Mouse (Mus musculus) lung, adult 18-20 months (tissue): ENCODE measurements around the gene Plin5.

ENCODE experiments used
- DNase-seq, 2 experiments: peaks; one replicate each; pipeline ENCODE4 v3.0.0; 2022; ENCODE audit warnings: mixed read lengths in 2 of 2

The Plin5 gene

DNA sequence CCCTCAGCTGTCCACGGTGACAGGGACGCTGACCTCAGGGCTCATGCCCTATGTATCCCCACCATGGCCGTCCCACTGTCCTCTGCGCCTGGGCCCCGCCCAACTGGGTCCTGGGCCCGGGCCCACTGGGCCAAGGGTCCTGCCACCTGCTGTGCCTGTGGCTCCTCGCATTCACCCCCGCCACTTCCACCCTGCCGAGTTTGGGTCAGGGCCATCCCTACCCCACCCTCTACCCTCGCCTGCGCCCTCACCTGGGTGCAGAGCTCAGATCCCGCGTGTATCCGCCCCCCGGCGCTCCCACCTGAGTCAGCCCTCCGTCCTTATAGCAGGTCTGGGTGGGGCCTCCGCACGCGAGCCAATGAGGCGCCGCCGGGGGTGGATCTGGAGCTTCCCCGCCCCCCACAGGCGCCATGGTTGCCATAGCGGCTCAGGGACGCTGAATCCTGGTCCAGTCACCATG is at the start of gene Plin5:
Gene Plin5 (minus strand): TSS at position 346 of the 460 bp plus-strand sequence.
- peak; percentile 66 to 76 for DNase-seq

GRCm38 (mm10) chr17:56165671-56166070 is 48.3 kb upstream of the Plin5 start:
- DNase-seq, result no peak

- no peak for DNase-seq
Observed at GRCm38 (mm10) chr17:56164510-56164909, 47.1 kb upstream of the Plin5 start.

DNA sequence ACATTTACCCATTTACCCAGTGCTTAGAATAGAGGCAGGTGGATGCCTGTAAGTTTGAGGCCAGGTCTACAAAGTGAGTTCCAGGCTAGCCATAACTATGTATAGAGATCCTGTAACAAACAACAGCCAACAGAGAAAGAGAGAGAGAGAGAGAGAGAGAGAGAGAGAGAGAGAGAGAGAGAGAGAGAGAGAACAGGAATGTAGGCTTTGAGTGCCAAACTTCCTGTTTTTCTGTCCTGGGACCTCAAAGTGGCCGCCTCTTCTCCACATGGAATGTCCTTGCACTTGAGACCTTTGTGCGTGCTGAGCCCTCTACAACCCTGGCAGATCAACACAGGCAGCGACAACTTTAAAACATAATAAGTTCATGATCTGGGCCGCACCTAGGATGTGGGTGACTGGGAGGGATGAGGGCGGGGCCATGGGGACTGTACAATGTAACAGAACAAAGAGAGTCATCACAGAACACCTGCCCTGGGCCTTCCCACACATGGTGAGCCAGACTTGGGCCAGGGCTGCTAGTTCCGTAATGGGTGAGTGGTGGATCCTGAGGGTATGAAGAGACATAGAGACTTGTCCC is 46.2 kb upstream of the Plin5 start:
- peak in 1 of 2 experiments; percentile 35 for DNase-seq

- DNase-seq, result peak; percentile 97
Observed at GRCm38 (mm10) chr17:56162231-56162774, 44.9 kb upstream of the Plin5 start, which contains the start of gene Tnfaip8l1. Gene Tnfaip8l1 (plus strand): TSS chr17:56162477.

DNA sequence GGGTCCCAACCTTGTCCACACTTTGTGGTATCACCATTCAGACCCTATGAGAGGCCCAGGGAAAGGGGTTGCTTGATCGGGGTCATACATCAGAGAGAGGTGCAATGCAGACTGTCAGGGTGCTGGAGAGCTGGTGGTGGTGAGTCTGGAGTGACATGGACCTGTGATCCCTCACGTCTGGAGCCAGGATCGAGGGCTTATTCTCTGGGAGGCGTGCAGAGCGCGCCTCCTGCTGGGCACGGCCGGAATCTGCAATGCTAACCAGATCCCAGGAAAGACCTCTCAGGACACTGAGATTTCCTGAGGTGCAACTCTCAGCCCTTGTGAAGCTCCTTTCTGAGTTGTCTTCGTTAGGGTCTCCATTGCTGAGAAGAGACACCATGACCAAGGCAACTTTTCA is 42.3 kb upstream of the Plin5 start:
- peak; percentile 37 to 61 for DNase-seq

- DNase-seq, result peak; percentile 85 to 88
Observed at GRCm38 (mm10) chr17:56153643-56154042, 36.2 kb upstream of the Plin5 start.

DNA sequence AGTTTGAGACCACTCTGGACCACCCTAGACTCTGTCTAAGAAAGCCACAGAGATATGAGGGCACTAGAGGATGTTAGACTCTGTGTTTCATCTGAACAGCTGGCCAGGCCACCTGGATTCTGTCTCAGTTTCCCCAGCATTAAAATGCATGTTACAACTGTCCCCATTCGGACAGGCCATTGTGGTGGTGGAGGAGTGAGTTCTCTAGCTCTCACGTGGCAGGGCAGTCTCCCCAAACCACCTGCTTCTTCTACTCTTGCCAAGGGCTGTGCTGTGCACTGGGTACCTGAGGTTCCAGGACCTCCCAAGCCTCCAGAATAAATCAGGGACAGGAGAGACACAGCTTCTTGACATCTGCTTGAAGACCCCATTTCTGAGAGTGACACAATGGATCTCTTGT is 32.5 kb upstream of the Plin5 start:
- no peak for DNase-seq

DNA sequence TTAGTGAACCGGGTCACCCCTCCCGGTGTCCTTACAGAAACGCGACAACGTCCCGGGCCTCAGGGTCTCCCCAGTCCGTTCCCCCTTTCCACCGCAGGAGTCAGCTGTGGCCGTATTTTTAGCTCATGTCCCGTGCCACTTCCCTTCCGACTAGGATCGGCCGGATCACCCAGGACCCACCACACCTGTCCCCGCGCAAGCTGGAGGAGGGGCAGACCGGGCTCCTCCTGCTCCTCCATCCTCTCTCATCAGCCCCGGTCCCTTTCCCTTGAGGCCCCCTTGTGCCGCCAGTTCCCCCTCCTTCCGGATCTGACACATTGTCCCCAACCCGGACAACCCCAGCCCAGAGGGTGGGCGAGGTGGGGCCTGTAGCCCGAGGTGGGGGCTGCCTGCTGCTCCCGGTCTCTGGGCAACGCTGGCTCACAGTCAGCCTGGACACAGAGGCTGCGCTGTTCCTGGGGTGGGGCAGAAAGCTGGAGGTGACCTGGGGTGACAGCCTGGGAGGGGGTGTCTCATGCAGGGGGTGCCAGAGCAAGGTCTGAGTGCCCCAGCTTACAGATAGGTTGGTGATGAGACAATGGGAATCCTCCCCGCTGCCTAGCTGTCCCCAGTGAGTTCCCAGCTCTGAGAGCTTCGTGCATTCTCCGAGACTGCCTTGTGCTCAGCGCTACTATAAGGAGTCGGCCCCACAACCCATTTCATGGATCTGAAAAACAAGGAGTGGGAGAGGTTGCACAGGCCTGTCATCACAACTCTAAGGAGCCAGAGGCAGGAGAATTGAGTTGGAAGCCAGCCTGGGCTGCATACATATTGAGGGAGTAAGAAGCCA is 31.6 kb upstream of the Plin5 start:
- DNase-seq, result no peak

DNA sequence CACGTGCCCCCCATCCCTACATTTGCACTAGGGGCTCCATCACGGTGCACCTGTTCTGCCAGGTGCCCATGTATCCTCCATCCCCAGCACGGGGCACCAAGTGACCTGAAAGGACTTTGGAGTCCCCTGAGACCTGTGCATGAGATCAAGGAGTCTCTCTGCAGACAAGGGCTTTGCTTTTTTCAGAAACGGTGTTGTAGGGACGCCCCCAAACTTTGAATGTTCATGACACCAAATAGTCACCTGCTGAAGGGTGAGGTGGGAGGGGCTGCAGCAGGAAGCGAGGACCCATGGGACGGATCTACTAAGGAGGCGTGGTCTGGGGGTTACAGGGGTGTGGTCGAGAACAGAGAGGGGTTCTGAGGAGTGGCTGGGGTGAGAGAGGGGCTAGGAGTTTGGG is 30.9 kb upstream of the Plin5 start:
- no peak for DNase-seq

DNA sequence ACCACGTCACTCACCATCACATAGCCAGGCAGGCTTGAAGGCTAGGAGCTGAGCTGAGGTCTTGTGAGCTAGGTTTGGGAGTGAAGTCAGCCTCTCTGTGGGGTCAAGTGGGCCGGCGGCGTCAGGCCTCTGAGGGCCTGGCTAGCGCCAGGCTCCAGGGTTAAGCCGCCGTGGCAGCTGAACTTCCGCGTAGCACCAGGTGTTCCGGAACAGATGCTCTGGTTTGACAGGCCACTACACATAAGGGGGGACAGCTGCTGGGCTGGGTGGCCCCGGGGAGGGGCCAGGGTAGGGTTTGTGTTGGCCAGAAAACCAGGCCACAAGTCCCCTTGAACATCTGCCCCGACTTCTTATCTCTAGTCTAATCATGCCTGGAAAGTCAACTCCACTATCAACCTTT is 30.0 kb upstream of the Plin5 start:
- no peak for DNase-seq

GRCm38 (mm10) chr17:56146131-56146530 is 28.7 kb upstream of the Plin5 start:
- DNase-seq, result no peak

GRCm38 (mm10) chr17:56144546-56144945 is 27.1 kb upstream of the Plin5 start:
- no peak for DNase-seq

DNA sequence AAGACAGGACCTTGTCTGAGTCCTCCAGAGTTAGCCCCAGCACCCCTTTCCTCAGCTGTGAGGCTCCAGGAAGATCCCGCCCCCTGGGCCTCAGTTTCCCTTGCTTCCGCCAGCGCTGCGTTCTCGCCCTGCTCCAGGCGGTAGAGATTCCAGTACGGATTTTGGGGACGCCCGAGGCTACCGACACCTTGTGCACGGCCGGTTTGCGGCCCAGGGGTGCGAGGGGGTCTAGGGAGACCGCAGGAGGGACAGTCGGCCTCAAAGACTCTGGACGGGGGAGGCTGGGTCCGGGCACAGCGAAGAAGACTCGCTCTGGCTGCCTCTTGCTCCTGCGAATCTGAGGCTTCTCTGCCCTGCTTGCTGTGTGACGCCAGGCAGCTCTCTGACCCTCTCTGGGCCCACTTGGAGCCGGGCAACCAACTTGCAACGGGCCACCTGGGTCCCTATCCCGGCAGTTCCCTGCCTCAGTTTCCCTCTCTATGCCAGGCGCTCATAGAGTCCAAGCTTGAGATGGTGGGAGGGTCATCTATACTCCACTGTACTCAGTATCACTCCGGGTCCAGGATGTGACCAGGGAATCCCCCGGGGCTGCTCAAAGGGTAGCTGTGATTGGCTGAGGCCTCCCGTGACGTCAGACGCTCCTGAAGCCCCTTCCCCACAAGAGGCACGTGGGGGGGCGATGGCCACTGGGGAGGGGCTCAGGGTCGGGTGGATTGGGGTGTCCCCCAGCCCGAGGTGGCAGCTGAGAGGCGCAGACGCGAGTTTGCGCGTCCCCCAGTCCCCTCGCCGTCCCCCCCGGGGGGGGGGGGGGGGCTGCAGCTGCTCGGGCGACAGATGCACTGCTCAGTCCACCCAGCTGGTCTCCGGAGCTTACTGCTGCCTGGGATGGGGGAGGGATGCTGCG is 24.6 kb upstream of the Plin5 start:
- DNase-seq, result no peak

DNA sequence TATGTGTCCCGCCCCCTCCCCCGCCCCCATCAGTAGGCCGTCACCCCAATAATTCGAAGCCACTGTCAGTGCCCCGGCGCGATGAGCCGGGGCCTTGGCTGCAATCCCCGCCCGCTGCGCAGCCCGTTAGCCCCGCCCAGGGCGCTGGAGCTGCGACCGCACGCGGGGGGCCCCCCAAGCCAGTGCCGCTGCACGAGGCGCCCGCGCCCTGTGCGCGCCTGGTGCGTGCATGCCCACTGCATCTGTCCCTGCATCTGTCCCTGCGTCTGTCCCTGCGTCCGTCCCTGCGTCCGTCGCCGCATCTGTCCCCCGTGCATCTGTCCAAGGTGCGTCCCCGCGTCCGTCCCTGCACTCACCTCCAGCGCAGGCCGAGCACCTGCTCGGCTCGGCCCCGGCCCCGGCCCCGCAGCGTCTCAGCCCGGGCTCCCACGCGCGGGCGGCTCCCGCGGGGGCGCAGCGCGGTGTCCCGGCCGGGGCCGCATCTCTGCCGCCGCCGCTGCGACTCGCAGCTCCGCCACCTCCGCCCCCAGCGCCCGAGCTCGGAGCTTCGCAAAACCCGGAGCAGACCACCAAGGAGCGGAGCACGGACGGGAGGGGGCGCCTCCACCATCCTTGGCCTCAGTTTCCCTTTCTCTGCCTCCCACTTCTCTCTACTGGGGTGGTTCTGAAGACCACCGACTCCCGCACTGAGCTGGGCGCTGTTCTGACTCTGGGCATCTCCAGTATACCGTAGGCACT is 22.6 kb upstream of the Plin5 start, which contains the start of gene Sema6b:
Gene Sema6b (minus strand): TSS at position 486 of the 738 bp plus-strand sequence.
- DNase-seq, result no peak

- no peak for DNase-seq
Observed at GRCm38 (mm10) chr17:56139355-56139754, 22.0 kb upstream of the Plin5 start.

- DNase-seq, result peak in 1 of 2 experiments; percentile 37
Observed at GRCm38 (mm10) chr17:56137839-56138613, 20.6 kb upstream of the Plin5 start.

DNA sequence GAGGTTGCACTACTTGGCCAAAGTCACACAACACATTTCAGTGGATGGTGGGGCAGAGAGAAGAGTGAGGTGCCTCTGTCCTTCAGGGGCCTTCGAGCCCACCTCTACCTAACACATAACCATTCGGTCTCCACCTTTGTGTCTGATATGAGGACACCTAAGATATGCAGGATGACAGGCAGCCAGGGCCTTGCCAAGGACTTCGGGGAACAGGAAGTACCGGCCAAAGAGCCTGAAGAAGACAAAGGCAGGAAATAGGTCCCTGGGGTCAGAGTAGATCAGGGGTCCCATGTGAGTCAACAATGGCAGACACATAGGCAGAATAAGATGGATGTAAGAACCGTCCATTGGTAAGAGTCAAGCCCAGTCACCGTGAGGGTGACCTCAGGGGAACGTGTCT is 19.2 kb upstream of the Plin5 start:
- no peak for DNase-seq

GRCm38 (mm10) chr17:56134463-56134971 is 17.1 kb upstream of the Plin5 start:
- peak; percentile 69 to 73 for DNase-seq

- peak; percentile 84 to 86 for DNase-seq
Observed at GRCm38 (mm10) chr17:56133457-56134363, 16.3 kb upstream of the Plin5 start.
